ENCODE assay signal across 10 mouse cellular contexts in genomic region chr2:76067144-76067543, GRCm38 (mm10).
DNase-seq lines count a peak whose midpoint lies in the region; TF ChIP-seq lines count a peak whose summit lies in the region.
"Had no signal": no experiment of that assay in that cellular context is flagged by ENCODE, and none has a peak within 500 bp of the region (broad histone marks: within the 10 kb centered on the region; RNA-seq: fewer than 3 reads in every experiment).

No protein-coding gene starts in this region.

- H3K36me3 ChIP-seq in CH12.LX (replicated peaks in 1 of 2; ENCODE audit: control insufficient read depth in 1 of 2, insufficient read depth in 1 of 2, low read length in 1 of 2): no peaks in the 10 kb centered on the region
- H3K36me3 ChIP-seq: limb, embryonic 13.5 days had no signal

- no peak overlapping the region for H3K27ac ChIP-seq in gastrocnemius, adult 2 months
- no peak overlapping the region for H3K27ac ChIP-seq in left cerebral cortex, adult 2 months
- H3K27ac ChIP-seq in CH12.LX (ENCODE audit: insufficient read depth, low read depth): no peak overlapping the region
- H3K27ac ChIP-seq: limb, embryonic 13.5 days had no signal

- TF ChIP-seq POLR2A in CH12.LX (IDR thresholded peaks at IDR 0.05; ENCODE audit: low read depth, low read length): no peak

- no peaks in the 10 kb centered on the region for H3K79me2 ChIP-seq in CH12.LX (replicated peaks; ENCODE audit: control insufficient read depth, extremely low read depth, insufficient read depth, poor library complexity, severe bottlenecking)

- H3K4me2 ChIP-seq in CH12.LX (ENCODE audit: insufficient read depth, low read depth, poor library complexity, severe bottlenecking): no peak overlapping the region

- H3K9ac ChIP-seq in CH12.LX (ENCODE audit: insufficient read depth, low read depth): no peak overlapping the region
- H3K9ac ChIP-seq: limb, embryonic 13.5 days had no signal

- no peaks in the 10 kb centered on the region for H3K27me3 ChIP-seq in CH12.LX (replicated peaks)
- H3K27me3 ChIP-seq: limb, embryonic 13.5 days had no signal

- peaks cover 0 to 39% of the 10 kb centered on the region in 2 experiments; a peak in 3 of 4 replicates for H3K4me1 ChIP-seq in CH12.LX (ENCODE audit: control insufficient read depth in 1 of 2, insufficient read depth in 2 of 2)

- H3K9me3 ChIP-seq in CH12.LX (replicated peaks; ENCODE audit: low read length): no peaks in the 10 kb centered on the region
- H3K9me3 ChIP-seq: limb, embryonic 13.5 days had no signal

- no peak for DNase-seq in gastrocnemius, adult 2 months
- no peak for DNase-seq in gastrocnemius, postnatal 4 days (ENCODE audit: low spot score in 2 of 2)
- no peak for DNase-seq in left cerebral cortex, adult 2 months (ENCODE audit: extremely low spot score in 1 of 2, low spot score in 2 of 2)
- no peak for DNase-seq in left cerebral cortex, adult 8-10 months (ENCODE audit: low spot score in 2 of 2)
- peak; percentile 23 for DNase-seq in CH12.LX (ENCODE audit: extremely low read depth)
- DNase-seq in adipocyte (ENCODE audit: low spot score): peak; percentile 16
- DNase-seq in adrenal gland, adult (ENCODE audit: inconsistent age in 2 of 2, low spot score in 1 of 2): no peak
- DNase-seq in ovary, postnatal 36 days (ENCODE audit: low spot score): no peak
- DNase-seq: right cerebral cortex, postnatal 4 days had no signal

- peak; percentile 60 for TF ChIP-seq CTCF in gastrocnemius, adult 2 months (IDR thresholded peaks at IDR 0.05)
- TF ChIP-seq CTCF in left cerebral cortex, adult 2 months (IDR thresholded peaks at IDR 0.05): peak; percentile 73
- TF ChIP-seq CTCF in CH12.LX (conservative IDR thresholded peaks at IDR 0.05 in 1 of 2, IDR thresholded peaks at IDR 0.05 in 1 of 2; ENCODE audit: low read depth in 2 of 2, low read length in 2 of 2): peak in 1 of 2 experiments; percentile 66; a peak in 2 of 4 replicates

- dilution Hi-C loops in CH12.LX (cut with MboI; ENCODE audit: extremely low pct_ligation_motif_present, extremely low pct_unique_long_range_greater_than_20kb, low sequenced_read_pairs): no loop called here

- intact Hi-C loops in gastrocnemius, adult 2 months (cut with DNase I): no loop called here
- intact Hi-C loops in left cerebral cortex, adult 2 months (cut with DNase I): no loop called here

- TF ChIP-seq RAD21 in CH12.LX (IDR thresholded peaks at IDR 0.05; ENCODE audit: low read depth, low read length): peak; percentile 27

- no peak for TF ChIP-seq EP300 in CH12.LX (IDR thresholded peaks at IDR 0.05; ENCODE audit: low read length)

- in situ Hi-C loops in CH12.LX (cut with MboI; ENCODE audit: low pct_ligation_motif_present, low pct_unique_long_range_greater_than_20kb, low sequenced_read_pairs): no loop called here

- no peak overlapping the region for H3K4me3 ChIP-seq in gastrocnemius, adult 2 months
- no peak overlapping the region for H3K4me3 ChIP-seq in left cerebral cortex, adult 2 months
- H3K4me3 ChIP-seq in CH12.LX (replicated peaks in 1 of 3; ENCODE audit: low read depth in 2 of 3, low read length in 2 of 3, poor library complexity in 1 of 3): no peak overlapping the region
- H3K4me3 ChIP-seq: limb, embryonic 13.5 days had no signal

TF ChIP-seq in CH12.LX, 34 proteins besides CTCF, POLR2A, EP300 and RAD21:
- TF ChIP-seq CHD2 (IDR thresholded peaks at IDR 0.05; ENCODE audit: low read length) (no peak), USF2 (conservative IDR thresholded peaks at IDR 0.05; ENCODE audit: low read depth, low read length) (no peak), ZNF384 (IDR thresholded peaks at IDR 0.05; ENCODE audit: low read depth, low read length) (no peak), JUND (conservative IDR thresholded peaks at IDR 0.05; ENCODE audit: low read depth, low read length) (no peak), CHD1 (IDR thresholded peaks at IDR 0.05; ENCODE audit: low read depth, low read length) (no peak), MXI1 (IDR thresholded peaks at IDR 0.05; ENCODE audit: low read depth, low read length) (no peak), SMC3 (IDR thresholded peaks at IDR 0.05; ENCODE audit: low read depth, low read length) (peak; percentile 35), IRF4 (IDR thresholded peaks at IDR 0.05; ENCODE audit: low read depth, low read length) (no peak), RCOR1 (conservative IDR thresholded peaks at IDR 0.05; ENCODE audit: low read depth, low read length) (no peak), ZKSCAN1 (IDR thresholded peaks at IDR 0.05; ENCODE audit: borderline replicate concordance, low read depth, low read length) (no peak), ZMIZ1 (IDR thresholded peaks at IDR 0.05; ENCODE audit: low read depth, low read length) (no peak), ELF1 (IDR thresholded peaks at IDR 0.05; ENCODE audit: low read depth, low read length) (no peak), PAX5 (IDR thresholded peaks at IDR 0.05; ENCODE audit: low read length) (no peak), MEF2A (IDR thresholded peaks at IDR 0.05; ENCODE audit: borderline replicate concordance, low read depth, low read length) (no peak), JUN (IDR thresholded peaks at IDR 0.05; ENCODE audit: insufficient read depth, low read depth, low read length) (no peak), USF1 (IDR thresholded peaks at IDR 0.05; ENCODE audit: low read depth, low read length) (no peak), GABPA (IDR thresholded peaks at IDR 0.05; ENCODE audit: insufficient replicate concordance, low read depth, low read length) (no peak), SIN3A (IDR thresholded peaks at IDR 0.05; ENCODE audit: low read length) (no peak), ETS1 (conservative IDR thresholded peaks at IDR 0.05; ENCODE audit: low read depth, low read length) (no peak), MYC (IDR thresholded peaks at IDR 0.05; ENCODE audit: low read depth, low read length) (peak; percentile 78), HCFC1 (IDR thresholded peaks at IDR 0.05; ENCODE audit: low read depth, low read length) (no peak), MAX (IDR thresholded peaks at IDR 0.05; ENCODE audit: low read length) (peak; percentile 34; the same call in 1 of the 2 replicates)

Comparison
In these comparisons a context has a peak if more than half of its experiments do, and no peak if none do; other contexts are left out.
1. DNase-seq: peak in CH12.LX (single experiment) and adipocyte (single experiment); none in gastrocnemius, adult 2 months (single experiment), gastrocnemius, postnatal 4 days (0 of 2), left cerebral cortex, adult 2 months (0 of 2), left cerebral cortex, adult 8-10 months (0 of 2), adrenal gland, adult (0 of 2) and ovary, postnatal 36 days (single experiment).